Mouse (Mus musculus): ENCODE measurements around the gene Man1c1.

The Man1c1 gene

GRCm38 (mm10) chr4:134511730-134512129 is 192.4 kb downstream of the Man1c1 start:
- no peak for DNase-seq (ENCODE audit: low spot score in 2 of 2)
